In genomic region chr19:15366951-15367350, GRCm38 (mm10) we compare ENCODE assay signal across 26 mouse cellular contexts.
DNase-seq lines count a peak whose midpoint lies in the region; ATAC-seq and TF ChIP-seq lines count a peak whose summit lies in the region.
"Had no signal": no experiment of that assay in that cellular context is flagged by ENCODE, and none has a peak within 500 bp of the region (broad histone marks: within the 10 kb centered on the region; RNA-seq: fewer than 3 reads in every experiment).

No protein-coding gene starts in this region.

- peaks cover 6% of the 10 kb centered on the region for H3K4me1 ChIP-seq in forebrain, embryonic 13.5 days
- H3K4me1 ChIP-seq in forebrain, postnatal 0 days (ENCODE audit: insufficient read depth), result no peaks in the 10 kb centered on the region
- H3K4me1 ChIP-seq in midbrain, embryonic 14.5 days (ENCODE audit: control insufficient read depth, insufficient read depth, low read length), result no peaks in the 10 kb centered on the region
- H3K4me1 ChIP-seq in midbrain, embryonic 15.5 days, result no peaks in the 10 kb centered on the region
- H3K4me1 ChIP-seq: embryonic facial prominence, embryonic 12.5 days; embryonic facial prominence, embryonic 15.5 days; heart, embryonic 10.5 days; heart, embryonic 13.5 days; hindbrain, embryonic 12.5 days; hindbrain, embryonic 15.5 days; intestine, embryonic 15.5 days had no signal

- ATAC-seq in forebrain, embryonic 13.5 days, result peak; percentile 33; the same call in 1 of the 2 replicates
- no peak for ATAC-seq in forebrain, postnatal 0 days
- no peak for ATAC-seq in midbrain, embryonic 14.5 days (ENCODE audit: low FRiP score, low TSS enrichment)
- ATAC-seq in midbrain, embryonic 15.5 days (replicated peaks), result no peak
- ATAC-seq: activated CD4-positive, CD25-positive, alpha-beta regulatory T cell, adult 4 months; CD4-positive, CD25-positive, alpha-beta regulatory T cell, adult 4 months; intestine, embryonic 15.5 days had no signal

- no peaks in the 10 kb centered on the region for H3K36me3 ChIP-seq in forebrain, embryonic 13.5 days (ENCODE audit: poor library complexity, severe bottlenecking)
- no peaks in the 10 kb centered on the region for H3K36me3 ChIP-seq in forebrain, postnatal 0 days (ENCODE audit: insufficient read depth)
- no peaks in the 10 kb centered on the region for H3K36me3 ChIP-seq in midbrain, embryonic 14.5 days (ENCODE audit: control insufficient read depth, insufficient read depth, low read length)
- no peaks in the 10 kb centered on the region for H3K36me3 ChIP-seq in midbrain, embryonic 15.5 days (replicated peaks)
- H3K36me3 ChIP-seq: embryonic facial prominence, embryonic 12.5 days; embryonic facial prominence, embryonic 15.5 days; heart, embryonic 10.5 days; heart, embryonic 13.5 days; hindbrain, embryonic 12.5 days; hindbrain, embryonic 15.5 days; intestine, embryonic 15.5 days had no signal

- H3K9ac ChIP-seq in forebrain, embryonic 13.5 days, result no peak overlapping the region
- no peak overlapping the region for H3K9ac ChIP-seq in forebrain, postnatal 0 days
- no peak overlapping the region for H3K9ac ChIP-seq in midbrain, embryonic 14.5 days (replicated peaks; ENCODE audit: low read length)
- no peak overlapping the region for H3K9ac ChIP-seq in midbrain, embryonic 15.5 days
- H3K9ac ChIP-seq: embryonic facial prominence, embryonic 12.5 days; embryonic facial prominence, embryonic 15.5 days; heart, embryonic 13.5 days; hindbrain, embryonic 12.5 days; hindbrain, embryonic 15.5 days; intestine, embryonic 15.5 days had no signal

- no peak overlapping the region for H3K4me2 ChIP-seq in forebrain, embryonic 13.5 days
- no peak overlapping the region for H3K4me2 ChIP-seq in forebrain, postnatal 0 days (ENCODE audit: low read depth)
- no peak overlapping the region for H3K4me2 ChIP-seq in midbrain, embryonic 14.5 days (ENCODE audit: low read length)
- H3K4me2 ChIP-seq in midbrain, embryonic 15.5 days, result no peak overlapping the region
- H3K4me2 ChIP-seq: embryonic facial prominence, embryonic 12.5 days; embryonic facial prominence, embryonic 15.5 days; heart, embryonic 13.5 days; hindbrain, embryonic 12.5 days; hindbrain, embryonic 15.5 days; intestine, embryonic 15.5 days had no signal

- no peak for DNase-seq in forebrain, postnatal 0 days
- DNase-seq in midbrain, embryonic 14.5 days, result peak; percentile 19
- peak; percentile 30 for DNase-seq in retina, embryonic 14.5 days (ENCODE audit: low spot score)
- DNase-seq in embryo, embryonic 9.5 days (ENCODE audit: extremely low spot score), result no peak
- DNase-seq: adrenal gland, adult 8-10 months; adrenal gland, postnatal 25 days; cerebellum, adult 18-20 months; cerebellum, adult 9-10 months; cerebellum, postnatal 14 days; gastrocnemius, postnatal 10 days; gastrocnemius, postnatal 36 days; heart, adult 2 months; heart, postnatal 14 days; heart, postnatal 4 days; kidney, adult 11 months had no signal

- H3K27me3 ChIP-seq in forebrain, embryonic 13.5 days, result no peaks in the 10 kb centered on the region
- H3K27me3 ChIP-seq in forebrain, postnatal 0 days (ENCODE audit: insufficient read depth, low read length), result no peaks in the 10 kb centered on the region
- H3K27me3 ChIP-seq in midbrain, embryonic 14.5 days (ENCODE audit: control insufficient read depth, insufficient read depth, low read length), result no peaks in the 10 kb centered on the region
- H3K27me3 ChIP-seq in midbrain, embryonic 15.5 days (replicated peaks), result no peaks in the 10 kb centered on the region
- H3K27me3 ChIP-seq: embryonic facial prominence, embryonic 12.5 days; embryonic facial prominence, embryonic 15.5 days; heart, embryonic 13.5 days; hindbrain, embryonic 12.5 days; hindbrain, embryonic 15.5 days; intestine, embryonic 15.5 days had no signal

- no peak for TF ChIP-seq CTCF in forebrain, postnatal 0 days (IDR thresholded peaks at IDR 0.05; ENCODE audit: low read depth)

- no peak overlapping the region for H3K4me3 ChIP-seq in forebrain, embryonic 13.5 days
- H3K4me3 ChIP-seq in forebrain, postnatal 0 days (ENCODE audit: low read depth, low read length), result no peak overlapping the region
- no peak overlapping the region for H3K4me3 ChIP-seq in midbrain, embryonic 14.5 days (replicated peaks; ENCODE audit: low read depth, low read length)
- H3K4me3 ChIP-seq in midbrain, embryonic 15.5 days, result no peak overlapping the region
- H3K4me3 ChIP-seq: embryonic facial prominence, embryonic 12.5 days; embryonic facial prominence, embryonic 15.5 days; heart, adult 2 months; heart, embryonic 10.5 days; heart, embryonic 13.5 days; hindbrain, embryonic 12.5 days; hindbrain, embryonic 15.5 days; intestine, embryonic 15.5 days had no signal

- 10% methylated on average over 2 of the region's 2 CpGs for WGBS in forebrain, embryonic 13.5 days
- WGBS in forebrain, postnatal 0 days, result 19% methylated on average over 2 of the region's 2 CpGs
- 30% methylated on average over 2 of the region's 2 CpGs for WGBS in midbrain, embryonic 14.5 days
- WGBS in midbrain, embryonic 15.5 days, result 28% methylated on average over 2 of the region's 2 CpGs

- no peaks in the 10 kb centered on the region for H3K9me3 ChIP-seq in forebrain, embryonic 13.5 days (replicated peaks)
- H3K9me3 ChIP-seq in forebrain, postnatal 0 days (ENCODE audit: low read length), result no peaks in the 10 kb centered on the region
- H3K9me3 ChIP-seq in midbrain, embryonic 14.5 days (ENCODE audit: control insufficient read depth, low read length), result no peaks in the 10 kb centered on the region
- H3K9me3 ChIP-seq in midbrain, embryonic 15.5 days, result no peaks in the 10 kb centered on the region
- H3K9me3 ChIP-seq: embryonic facial prominence, embryonic 12.5 days; embryonic facial prominence, embryonic 15.5 days; heart, embryonic 10.5 days; heart, embryonic 13.5 days; hindbrain, embryonic 12.5 days; hindbrain, embryonic 15.5 days; intestine, embryonic 15.5 days had no signal

- no peak overlapping the region for H3K27ac ChIP-seq in forebrain, embryonic 13.5 days
- H3K27ac ChIP-seq in forebrain, postnatal 0 days (ENCODE audit: low read depth, low read length), result no peak overlapping the region
- no peak overlapping the region for H3K27ac ChIP-seq in midbrain, embryonic 14.5 days (replicated peaks; ENCODE audit: low read depth, low read length)
- no peak overlapping the region for H3K27ac ChIP-seq in midbrain, embryonic 15.5 days
- H3K27ac ChIP-seq: embryonic facial prominence, embryonic 12.5 days; embryonic facial prominence, embryonic 15.5 days; heart, adult 2 months; heart, embryonic 10.5 days; heart, embryonic 13.5 days; hindbrain, embryonic 12.5 days; hindbrain, embryonic 15.5 days; intestine, embryonic 15.5 days had no signal

Comparison
In these comparisons a context has a peak if more than half of its experiments do, and no peak if none do; other contexts are left out.
1. DNase-seq: peak in midbrain, embryonic 14.5 days (single experiment) and retina, embryonic 14.5 days (single experiment); none in forebrain, postnatal 0 days (single experiment) and embryo, embryonic 9.5 days (single experiment).